Mouse (Mus musculus): ENCODE data around the gene Tyk2. TPM values are rescaled to one million over a fixed set of nuclear protein-coding genes. Genes with fewer than 3 reads are reported as not detected.

Gene Tyk2
- total RNA-seq (2012; rRNA removed): 16.8 and 20.9 TPM in 2 replicates

GRCm38 (mm10) chr9:21131059-21131956 is at the start of gene Tyk2:
TSS of gene Tyk2 (minus strand) at chr9:21131243.
- Histone ChIP-seq H3K4me1 (ENCODE audit: control insufficient read depth in 2 of 2, insufficient read depth in 2 of 2, low read length in 2 of 2, poor library complexity in 1 of 2) (peaks cover 0 to 5% of the 10 kb centered on the region in 2 experiments; a peak in 2 of 4 replicates), H3K27ac (ENCODE audit: insufficient read depth, low read depth, low read length, poor library complexity, severe bottlenecking) (peak within 1 kb of the TSS; percentile 9; the same call in 1 of the 2 replicates), H3K36me3 (ENCODE audit: control insufficient read depth, insufficient read depth, low read length, poor library complexity, severe bottlenecking) (no peaks in the 10 kb centered on the region; the same call in 1 of the 2 replicates), H3K9me3 (ENCODE audit: control insufficient read depth, insufficient read depth, low read depth, low read length) (no peaks in the 10 kb centered on the region), H3K4me3 (ENCODE audit: insufficient read depth in 1 of 2, low read depth in 1 of 2, low read length in 2 of 2, poor library complexity in 1 of 2, severe bottlenecking in 1 of 2) (peak within 1 kb of the TSS; percentile 78 to 94), H3K9ac (ENCODE audit: insufficient read depth, low read depth, low read length, poor library complexity, severe bottlenecking) (peak within 1 kb of the TSS; percentile 86)
- peak; percentile 97 for DNase-seq (ENCODE audit: low read depth, low spot score)
- in situ Hi-C loops (cut with MboI; ENCODE audit: low sequenced_read_pairs in 2 of 2, unreplicated experiment in 2 of 2): no loop called here
- TF ChIP-seq CHD2 (IDR thresholded peaks at IDR 0.05; ENCODE audit: low read depth, low read length) (peak; percentile 73), ZNF384 (IDR thresholded peaks at IDR 0.05; ENCODE audit: low read depth, low read length) (no peak), HCFC1 (IDR thresholded peaks at IDR 0.05; ENCODE audit: borderline replicate concordance, insufficient read depth, low read length) (peak; percentile 76), ZC3H11A (IDR thresholded peaks at IDR 0.05; ENCODE audit: borderline replicate concordance, low read depth, low read length) (no peak), MAFK (IDR thresholded peaks at IDR 0.05; ENCODE audit: insufficient read depth, low read depth, low read length) (0 out of 2 replicates have a peak, but pooled peaks have one; percentile 4)

- in situ Hi-C loops (cut with MboI; ENCODE audit: low sequenced_read_pairs in 2 of 2, unreplicated experiment in 2 of 2): no loop called here
- peaks cover 0 to 21% of the 10 kb centered on the region in 2 experiments; a peak in 2 of 4 replicates for H3K4me1 ChIP-seq (ENCODE audit: control insufficient read depth in 2 of 2, insufficient read depth in 2 of 2, low read length in 2 of 2, poor library complexity in 1 of 2)
- no peak for TF ChIP-seq ZNF384 (IDR thresholded peaks at IDR 0.05; ENCODE audit: low read depth, low read length)
- TF ChIP-seq ZC3H11A (IDR thresholded peaks at IDR 0.05; ENCODE audit: borderline replicate concordance, low read depth, low read length): no peak
- TF ChIP-seq HCFC1 (IDR thresholded peaks at IDR 0.05; ENCODE audit: borderline replicate concordance, insufficient read depth, low read length): no peak
- TF ChIP-seq CHD2 (IDR thresholded peaks at IDR 0.05; ENCODE audit: low read depth, low read length): no peak
- TF ChIP-seq MAFK (IDR thresholded peaks at IDR 0.05; ENCODE audit: insufficient read depth, low read depth, low read length): no peak
- 0 out of 2 replicates have a peak overlapping the region, but pooled peaks have one; percentile 53 for H3K9ac ChIP-seq (ENCODE audit: insufficient read depth, low read depth, low read length, poor library complexity, severe bottlenecking)
- no peak overlapping the region for H3K4me3 ChIP-seq (ENCODE audit: insufficient read depth in 1 of 2, low read depth in 1 of 2, low read length in 2 of 2, poor library complexity in 1 of 2, severe bottlenecking in 1 of 2)
- no peaks in the 10 kb centered on the region for H3K9me3 ChIP-seq (ENCODE audit: control insufficient read depth, insufficient read depth, low read depth, low read length)
- no peak for DNase-seq (ENCODE audit: low read depth, low spot score)
- no peaks in the 10 kb centered on the region for H3K36me3 ChIP-seq (ENCODE audit: control insufficient read depth, insufficient read depth, low read length, poor library complexity, severe bottlenecking)
- no peak overlapping the region for H3K27ac ChIP-seq (ENCODE audit: insufficient read depth, low read depth, low read length, poor library complexity, severe bottlenecking)
Measured at GRCm38 (mm10) chr9:21180841-21181240, 49.8 kb upstream of the Tyk2 start.

GRCm38 (mm10) chr9:21180402-21180801 is 49.4 kb upstream of the Tyk2 start:
- Histone ChIP-seq H3K4me1 (ENCODE audit: control insufficient read depth in 2 of 2, insufficient read depth in 2 of 2, low read length in 2 of 2, poor library complexity in 1 of 2) (peaks cover 0 to 16% of the 10 kb centered on the region in 2 experiments; a peak in 2 of 4 replicates), H3K27ac (ENCODE audit: insufficient read depth, low read depth, low read length, poor library complexity, severe bottlenecking) (no peak overlapping the region), H3K4me3 (ENCODE audit: insufficient read depth in 1 of 2, low read depth in 1 of 2, low read length in 2 of 2, poor library complexity in 1 of 2, severe bottlenecking in 1 of 2) (no peak overlapping the region), H3K9me3 (ENCODE audit: control insufficient read depth, insufficient read depth, low read depth, low read length) (no peaks in the 10 kb centered on the region), H3K9ac (ENCODE audit: insufficient read depth, low read depth, low read length, poor library complexity, severe bottlenecking) (no peak overlapping the region), H3K36me3 (ENCODE audit: control insufficient read depth, insufficient read depth, low read length, poor library complexity, severe bottlenecking) (no peaks in the 10 kb centered on the region)
- in situ Hi-C loops (cut with MboI; ENCODE audit: low sequenced_read_pairs in 2 of 2, unreplicated experiment in 2 of 2): no loop called here
- no peak for DNase-seq (ENCODE audit: low read depth, low spot score)
- TF ChIP-seq MAFK (IDR thresholded peaks at IDR 0.05; ENCODE audit: insufficient read depth, low read depth, low read length) (no peak), CHD2 (IDR thresholded peaks at IDR 0.05; ENCODE audit: low read depth, low read length) (no peak), ZC3H11A (IDR thresholded peaks at IDR 0.05; ENCODE audit: borderline replicate concordance, low read depth, low read length) (no peak), ZNF384 (IDR thresholded peaks at IDR 0.05; ENCODE audit: low read depth, low read length) (no peak), HCFC1 (IDR thresholded peaks at IDR 0.05; ENCODE audit: borderline replicate concordance, insufficient read depth, low read length) (no peak)

GRCm38 (mm10) chr9:21172364-21172763 is 41.3 kb upstream of the Tyk2 start:
- TF ChIP-seq ZNF384 (IDR thresholded peaks at IDR 0.05; ENCODE audit: low read depth, low read length) (no peak), ZC3H11A (IDR thresholded peaks at IDR 0.05; ENCODE audit: borderline replicate concordance, low read depth, low read length) (no peak), HCFC1 (IDR thresholded peaks at IDR 0.05; ENCODE audit: borderline replicate concordance, insufficient read depth, low read length) (no peak), MAFK (IDR thresholded peaks at IDR 0.05; ENCODE audit: insufficient read depth, low read depth, low read length) (no peak), CHD2 (IDR thresholded peaks at IDR 0.05; ENCODE audit: low read depth, low read length) (no peak)
- Histone ChIP-seq H3K4me3 (ENCODE audit: insufficient read depth in 1 of 2, low read depth in 1 of 2, low read length in 2 of 2, poor library complexity in 1 of 2, severe bottlenecking in 1 of 2) (no peak overlapping the region), H3K36me3 (ENCODE audit: control insufficient read depth, insufficient read depth, low read length, poor library complexity, severe bottlenecking) (no peaks in the 10 kb centered on the region), H3K4me1 (ENCODE audit: control insufficient read depth in 2 of 2, insufficient read depth in 2 of 2, low read length in 2 of 2, poor library complexity in 1 of 2) (no peaks in the 10 kb centered on the region), H3K9me3 (ENCODE audit: control insufficient read depth, insufficient read depth, low read depth, low read length) (no peaks in the 10 kb centered on the region), H3K27ac (ENCODE audit: insufficient read depth, low read depth, low read length, poor library complexity, severe bottlenecking) (no peak overlapping the region), H3K9ac (ENCODE audit: insufficient read depth, low read depth, low read length, poor library complexity, severe bottlenecking) (no peak overlapping the region)
- in situ Hi-C loops (cut with MboI; ENCODE audit: low sequenced_read_pairs in 2 of 2, unreplicated experiment in 2 of 2): no loop called here
- DNase-seq (ENCODE audit: low read depth, low spot score): no peak
